Mouse (Mus musculus): ENCODE results near the gene Slc25a19.

- TF ChIP-seq CTCF (IDR thresholded peaks at IDR 0.05; ENCODE audit: control insufficient read depth, insufficient read depth, insufficient replicate concordance, low read depth, low read length), result no peak
- no peak; the same call in 1 of the 2 replicates for TF ChIP-seq POLR2A (IDR thresholded peaks at IDR 0.05; ENCODE audit: control insufficient read depth, low read depth, low read length)
These were observed 19.4 kb downstream of the Slc25a19 start for GRCm38 (mm10) chr11:115608421-115609399.

Data from testis, adult 2 months (tissue).